Mouse (Mus musculus) inflammation-experienced regulatory T-cells, adult 6 months (primary cell): ENCODE data around the gene Ntmt1. TPM values are rescaled to one million over a fixed set of nuclear protein-coding genes. Genes with fewer than 3 reads are reported as not detected.

ENCODE experiments used
- ATAC-seq: one replicate; pipeline ENCODE4 v1.8.0; 2017
- polyA plus RNA-seq, 3 experiments: library from polyadenylated mRNA; unstranded; fragments of 100-300 nt; shearing (Covaris generic); gene quantifications; one replicate each; pipeline ENCODE4 v1.2.1; 2017

Gene Ntmt1
- 10 to 100 TPM; 27.4 to 34.0 (median 28.7) TPM for polyA plus RNA-seq

- peak; percentile 98 for ATAC-seq
These were observed at the start of gene Ntmt1 for GRCm38 (mm10) chr2:30807648-30808295. Ntmt1 (plus strand) TSS chr2:30807826.

DNA sequence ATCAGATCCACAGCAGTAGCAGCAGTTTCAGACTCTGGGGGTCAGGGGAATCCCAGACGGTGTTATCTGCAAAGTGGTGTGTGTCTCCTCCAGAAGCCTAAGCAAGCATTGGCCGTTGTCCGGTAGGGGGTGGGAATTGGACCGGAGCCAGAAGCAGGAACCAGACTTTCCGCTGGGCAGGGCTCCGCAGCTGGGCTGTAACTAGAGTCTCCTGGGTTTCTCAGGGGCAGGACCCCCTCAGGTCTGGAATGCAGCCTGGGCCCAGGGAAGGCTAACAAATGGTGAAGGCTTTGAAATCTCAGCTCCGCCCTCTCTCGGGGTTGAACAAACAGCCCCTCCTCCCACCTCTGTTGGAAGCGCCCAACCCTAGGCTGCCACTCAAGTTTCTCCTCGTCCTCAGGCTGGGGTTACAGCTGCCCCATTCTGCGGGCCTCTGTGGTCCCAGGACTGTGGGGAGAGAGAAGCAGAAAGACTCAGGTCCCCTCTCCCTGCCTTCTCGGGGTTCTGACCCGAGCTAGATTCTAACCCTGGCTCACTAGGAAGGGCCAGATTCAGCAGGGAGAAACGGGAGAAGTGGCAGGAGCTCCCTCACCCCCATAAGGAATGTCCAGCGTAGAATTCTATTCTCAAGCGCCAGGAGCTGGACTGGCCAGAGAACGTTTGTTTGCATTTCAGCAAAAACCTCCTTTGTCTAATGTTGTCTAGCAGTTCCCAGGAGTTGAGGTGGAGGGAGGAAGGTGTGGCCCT is 49.1 kb upstream of the Ntmt1 start:
- no peak for ATAC-seq

- no peak for ATAC-seq
These were observed 48.6 kb upstream of the Ntmt1 start for GRCm38 (mm10) chr2:30759088-30759374.

DNA sequence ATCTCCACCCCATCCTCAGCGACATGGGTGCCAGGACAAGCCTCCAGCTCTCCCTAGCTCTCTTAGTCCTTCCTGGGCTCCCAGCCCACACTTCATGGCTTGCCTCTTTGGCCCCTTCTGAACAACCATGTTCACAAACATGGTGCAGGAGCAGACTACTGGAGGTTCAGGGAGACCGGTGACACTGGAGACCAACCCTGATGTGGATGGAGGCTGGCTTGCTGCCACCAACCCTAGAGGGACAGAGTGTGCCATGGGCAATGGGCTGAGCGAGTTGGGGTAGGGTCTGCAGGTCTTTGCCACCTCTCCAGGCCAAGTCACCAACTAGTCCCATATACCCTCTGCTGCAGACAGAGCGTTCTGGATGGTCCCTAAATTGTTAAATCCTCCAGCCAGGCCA is 48.2 kb upstream of the Ntmt1 start:
- ATAC-seq, result no peak

DNA sequence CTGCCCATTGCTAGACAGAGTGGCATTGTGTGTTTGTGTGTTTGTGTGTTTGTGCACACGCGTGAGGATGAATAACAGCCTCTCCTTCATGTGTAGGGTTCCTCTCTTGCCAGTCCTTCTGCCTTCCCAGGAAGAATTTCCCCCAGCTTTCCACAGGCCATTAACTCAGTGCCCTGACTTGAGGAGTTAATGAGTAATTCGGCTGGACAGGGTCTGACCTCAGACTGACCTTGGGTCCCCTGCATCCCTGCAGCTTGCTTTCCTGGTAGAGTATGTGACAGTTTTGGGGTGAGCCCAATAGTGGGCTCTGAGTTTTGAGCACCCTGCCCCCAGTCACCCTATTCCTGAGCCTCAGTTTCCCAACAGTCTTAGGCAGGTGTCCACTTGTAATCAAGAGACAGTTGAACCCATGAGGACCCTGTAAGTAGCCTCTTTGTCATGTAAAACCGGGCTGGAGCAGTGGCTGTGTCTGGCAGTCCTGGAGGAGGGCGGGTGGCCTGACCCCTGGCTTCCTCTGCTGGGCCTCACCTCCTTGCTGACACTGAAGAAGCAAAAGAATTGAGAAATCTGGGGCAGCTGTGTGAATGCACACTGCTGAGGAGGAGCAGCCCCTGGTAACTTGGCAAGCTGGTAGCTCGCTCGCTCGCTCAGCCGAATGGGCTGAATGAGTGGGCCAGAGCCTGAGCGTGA is 47.6 kb upstream of the Ntmt1 start:
- ATAC-seq, result no peak

- ATAC-seq, result no peak
These were observed 46.9 kb upstream of the Ntmt1 start for GRCm38 (mm10) chr2:30760706-30761105.

DNA sequence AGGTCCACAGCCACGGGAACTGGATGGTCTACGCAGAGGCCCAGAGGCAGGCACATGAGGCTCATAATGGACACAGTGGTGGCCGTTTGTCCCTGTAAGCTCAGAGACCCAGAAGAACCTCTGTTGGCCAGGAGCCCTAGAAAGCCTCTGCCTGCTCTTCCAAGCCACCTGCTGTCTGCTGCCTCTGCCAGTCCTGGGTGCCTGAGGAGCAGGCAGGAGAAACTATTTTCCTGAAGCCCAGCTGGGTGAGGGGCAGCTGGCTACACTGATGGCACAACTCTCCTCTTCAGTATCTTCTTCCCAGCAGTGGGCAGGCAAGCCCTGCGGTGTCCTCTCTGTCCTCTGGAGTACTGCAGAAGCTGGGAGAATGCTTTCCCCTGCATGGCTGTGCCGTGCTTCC is 41.2 kb upstream of the Ntmt1 start:
- no peak for ATAC-seq

- ATAC-seq, result no peak
These were observed 39.9 kb upstream of the Ntmt1 start for GRCm38 (mm10) chr2:30767626-30768240.

- ATAC-seq, result no peak
These were observed 39.1 kb upstream of the Ntmt1 start for GRCm38 (mm10) chr2:30768529-30768928.

DNA sequence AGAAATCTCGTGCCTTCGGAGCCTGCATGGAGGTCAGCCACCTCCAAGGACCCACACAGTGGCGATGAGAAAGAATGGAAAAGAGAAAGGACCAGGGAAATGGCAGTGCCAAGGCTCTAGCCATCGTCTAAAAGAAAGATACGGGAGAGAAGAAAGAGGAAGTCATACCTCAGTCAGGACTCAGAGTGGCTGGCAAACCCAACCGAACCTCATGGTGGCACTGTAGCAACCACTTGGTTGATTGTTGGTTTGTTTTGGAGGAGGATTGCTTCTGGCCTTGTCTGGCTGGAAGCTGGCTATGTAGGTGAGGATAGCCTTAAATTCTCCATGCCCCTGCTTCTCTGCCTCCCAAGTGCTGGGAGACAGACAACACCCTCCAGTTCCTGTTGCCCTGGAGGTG is 38.4 kb upstream of the Ntmt1 start:
- no peak for ATAC-seq

DNA sequence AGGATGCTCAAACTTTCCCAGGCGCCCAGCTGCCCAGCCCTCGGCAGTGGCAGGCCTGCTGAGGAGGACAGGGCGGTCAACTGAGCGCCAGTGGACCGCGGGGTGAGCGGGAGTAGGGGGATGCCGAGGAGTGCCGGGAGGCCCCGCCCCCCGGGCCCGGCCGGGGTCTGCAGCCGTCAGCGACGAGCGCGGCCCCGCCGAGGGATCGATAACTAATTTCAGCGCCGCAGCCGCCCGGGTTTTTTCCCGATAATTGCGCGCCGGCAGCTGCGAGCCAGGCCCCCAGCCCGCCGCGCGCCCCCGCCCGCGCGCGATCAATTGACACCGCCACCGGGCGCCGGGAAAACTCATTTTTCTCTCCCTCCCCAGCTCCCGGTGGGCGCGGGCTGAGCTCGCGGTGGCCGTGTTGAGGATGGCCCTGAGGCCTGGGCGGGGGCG is 36.2 kb upstream of the Ntmt1 start:
- no peak for ATAC-seq

GRCm38 (mm10) chr2:30771806-30772460 is 35.7 kb upstream of the Ntmt1 start:
- no peak for ATAC-seq

DNA sequence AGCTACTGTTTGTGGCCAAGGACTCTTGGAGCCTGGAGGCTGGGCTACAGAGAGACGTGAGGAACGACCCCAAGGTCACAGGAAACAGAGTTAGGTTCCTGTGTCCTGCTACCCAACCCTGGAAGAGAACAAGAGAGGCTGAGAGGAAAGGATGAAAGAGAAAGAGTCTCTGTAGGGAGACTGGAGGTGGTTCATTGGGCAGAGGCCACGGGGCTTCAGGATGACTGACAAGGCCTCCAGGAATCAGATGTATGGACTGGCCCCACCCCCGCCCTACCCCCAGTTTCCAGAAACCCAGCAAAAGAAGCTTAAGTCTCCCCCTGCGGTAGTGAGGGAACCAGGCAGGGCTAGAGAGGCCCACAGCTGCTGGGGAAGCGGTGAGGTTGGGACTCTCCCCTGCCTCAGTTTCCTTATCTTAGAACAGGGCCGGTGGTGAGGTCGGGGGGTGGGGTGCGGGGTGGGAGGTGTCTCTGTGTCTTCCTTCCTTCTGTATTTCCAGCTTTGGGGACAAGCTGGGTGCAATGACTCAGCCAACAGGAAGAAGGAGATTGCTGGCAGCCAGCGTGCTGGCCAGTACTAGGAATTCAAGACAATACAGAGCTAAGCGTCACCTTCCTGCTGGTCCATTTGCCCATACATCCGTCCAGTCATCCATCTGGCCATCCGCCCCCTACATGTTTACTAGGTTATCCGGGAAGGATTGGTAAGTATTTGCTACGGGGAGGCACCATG is 34.9 kb upstream of the Ntmt1 start:
- no peak for ATAC-seq

GRCm38 (mm10) chr2:30773313-30774005 is 34.2 kb upstream of the Ntmt1 start:
- ATAC-seq, result no peak

DNA sequence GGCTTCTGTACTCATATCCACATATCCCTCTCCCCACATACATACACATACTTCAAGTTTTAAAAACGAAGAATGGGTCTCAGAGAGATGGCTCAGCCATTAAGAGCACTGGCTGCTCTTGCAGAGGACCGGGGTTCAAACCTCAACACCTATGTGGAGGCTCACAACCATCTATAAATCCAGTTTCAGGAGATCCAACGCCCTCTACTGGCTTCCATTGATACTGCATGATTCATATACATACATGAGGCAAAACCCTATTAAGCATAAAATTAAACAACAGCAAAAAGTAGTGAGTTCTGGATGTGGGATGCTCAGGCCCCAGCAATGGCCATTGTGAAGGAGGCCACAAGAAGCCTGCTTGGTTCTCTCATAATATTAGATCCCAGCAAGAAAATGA is 31.7 kb upstream of the Ntmt1 start:
- ATAC-seq, result no peak

DNA sequence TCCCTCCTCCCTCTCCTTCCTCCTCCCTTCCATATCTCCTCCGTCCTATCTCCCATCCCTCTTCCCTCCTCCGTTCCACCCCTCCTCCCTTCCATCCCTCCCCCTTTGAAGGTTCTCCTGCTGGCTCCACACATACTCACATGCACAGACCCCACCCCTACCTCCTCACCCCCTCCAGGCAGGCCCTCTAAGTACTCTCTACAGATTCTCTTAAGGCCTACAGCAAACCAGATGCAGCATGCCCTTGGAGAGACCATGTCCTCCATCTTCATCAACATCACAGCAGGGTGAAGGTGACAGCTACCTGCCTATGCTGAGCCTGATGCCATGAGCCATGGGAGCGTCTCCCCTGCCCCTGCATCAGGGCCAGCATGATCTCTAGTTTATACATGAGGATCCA is 30.4 kb upstream of the Ntmt1 start:
- no peak for ATAC-seq

- ATAC-seq, result no peak
These were observed 29.4 kb upstream of the Ntmt1 start for GRCm38 (mm10) chr2:30778235-30778634.

DNA sequence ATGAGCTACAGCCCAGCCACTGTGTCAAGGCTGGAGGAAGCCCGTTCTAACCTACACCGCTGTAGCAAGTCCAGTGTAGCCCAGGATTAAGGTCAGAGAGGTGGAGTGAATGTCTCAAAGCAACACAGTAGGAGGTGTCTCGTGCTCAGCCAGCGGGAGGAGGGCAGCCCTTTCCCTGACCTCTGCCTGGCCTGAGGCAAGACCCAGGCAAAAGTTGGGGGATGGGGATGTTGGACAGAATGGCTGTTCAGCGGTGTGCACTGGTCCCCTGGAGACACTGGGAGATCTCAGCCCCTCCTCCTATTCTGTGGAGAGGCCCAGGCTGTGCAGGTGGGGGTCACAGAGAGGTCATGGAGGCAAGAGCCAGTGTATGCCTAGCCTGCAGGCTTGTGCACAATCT is 28.4 kb upstream of the Ntmt1 start:
- no peak for ATAC-seq

GRCm38 (mm10) chr2:30782312-30783290 is 25.0 kb upstream of the Ntmt1 start:
- no peak for ATAC-seq

- no peak for ATAC-seq
These were observed 24.3 kb upstream of the Ntmt1 start for GRCm38 (mm10) chr2:30783346-30783745.
